Mouse (Mus musculus): ENCODE results near the gene Grk4. TPM values are rescaled to one million over a fixed set of nuclear protein-coding genes. Genes with fewer than 3 reads are reported as not detected.
"Not testable (repeated sequence)": the region's sequence is repeated elsewhere in the genome, so short reads cannot be mapped to it uniquely, and the experiment has no call there.

Grk4 gene
- polyA plus RNA-seq, 1 experiment from 2014 or later, result 1.8 TPM

GRCm38 (mm10) chr5:34654881-34655280 is 5.3 kb upstream of the Grk4 start:
- H3K9me3 ChIP-seq, result no peaks in the 10 kb centered on the region
- H3K9ac ChIP-seq, result no peak overlapping the region
- H3K4me3 ChIP-seq (replicated peaks), result no peak overlapping the region
- H3K27me3 ChIP-seq (replicated peaks), result no peaks in the 10 kb centered on the region
- H3K36me3 ChIP-seq, result peaks cover 46% of the 10 kb centered on the region
- H3K4me2 ChIP-seq, result no peak overlapping the region
- peaks cover 3% of the 10 kb centered on the region for H3K4me1 ChIP-seq
- ATAC-seq (ENCODE audit: insufficient read depth, low FRiP score, low read depth), result no peak
- 83% methylated on average over 9 of the region's 9 CpGs for WGBS
- no peak overlapping the region for H3K27ac ChIP-seq

GRCm38 (mm10) chr5:34657556-34657955 is 2.6 kb upstream of the Grk4 start:
- no peaks in the 10 kb centered on the region for H3K9me3 ChIP-seq
- no peak overlapping the region for H3K4me2 ChIP-seq
- no peak overlapping the region for H3K27ac ChIP-seq
- no peaks in the 10 kb centered on the region for H3K27me3 ChIP-seq (replicated peaks)
- ATAC-seq (ENCODE audit: insufficient read depth, low FRiP score, low read depth), result no peak
- no peak overlapping the region for H3K9ac ChIP-seq
- no peak overlapping the region for H3K4me3 ChIP-seq (replicated peaks)
- 87% methylated on average over 8 of the region's 8 CpGs for WGBS
- H3K36me3 ChIP-seq, result peaks cover 25% of the 10 kb centered on the region
- peaks cover 3% of the 10 kb centered on the region for H3K4me1 ChIP-seq

- Histone ChIP-seq H3K4me3 (replicated peaks) (peak overlapping the region; percentile 72), H3K4me1 (peaks cover 3% of the 10 kb centered on the region), H3K4me2 (peak overlapping the region; percentile 68), H3K9ac (peak overlapping the region; percentile 27), H3K9me3 (no peaks in the 10 kb centered on the region), H3K27me3 (replicated peaks) (no peaks in the 10 kb centered on the region), H3K27ac (peak overlapping the region; percentile 84), H3K36me3 (peaks cover 5% of the 10 kb centered on the region; the same call in 1 of the 2 replicates)
- no peak for ATAC-seq (ENCODE audit: insufficient read depth, low FRiP score, low read depth)
- WGBS, result under 1% methylated on average over 57 of the region's 57 CpGs
These were observed 482 bp downstream of the Grk4 start for GRCm38 (mm10) chr5:34660591-34661130.

- H3K4me3 ChIP-seq (replicated peaks), result peak overlapping the region; percentile 72; the same call in 1 of the 2 replicates
- 76% methylated on average over 4 of the region's 4 CpGs for WGBS
These were observed 1.7 kb downstream of the Grk4 start for GRCm38 (mm10) chr5:34661909-34662308.

GRCm38 (mm10) chr5:34663231-34663630 is 3.1 kb downstream of the Grk4 start:
- WGBS, result 90% methylated on average over 2 of the region's 2 CpGs
- Histone ChIP-seq H3K36me3 (no peaks in the 10 kb centered on the region), H3K9me3 (no peaks in the 10 kb centered on the region)

More at GRCm38 (mm10) chr5:34661909-34662308, 1.7 kb downstream of the Grk4 start:
- Histone ChIP-seq H3K9me3 (no peaks in the 10 kb centered on the region), H3K27ac (no peak overlapping the region), H3K27me3 (replicated peaks) (no peaks in the 10 kb centered on the region), H3K36me3 (no peaks in the 10 kb centered on the region), H3K9ac (no peak overlapping the region), H3K4me2 (no peak overlapping the region), H3K4me1 (peaks cover 3% of the 10 kb centered on the region)
- ATAC-seq (ENCODE audit: insufficient read depth, low FRiP score, low read depth), result no peak

GRCm38 (mm10) chr5:34669493-34669892 is 9.3 kb downstream of the Grk4 start:
- no peaks in the 10 kb centered on the region for H3K36me3 ChIP-seq
- 75% methylated on average over 2 of the region's 2 CpGs for WGBS

More at GRCm38 (mm10) chr5:34663231-34663630, 3.1 kb downstream of the Grk4 start:
- H3K4me2 ChIP-seq, result no peak overlapping the region
- peaks cover 3% of the 10 kb centered on the region for H3K4me1 ChIP-seq
- ATAC-seq (ENCODE audit: insufficient read depth, low FRiP score, low read depth), result no peak
- H3K27ac ChIP-seq, result no peak overlapping the region
- no peak overlapping the region for H3K4me3 ChIP-seq (replicated peaks)
- no peaks in the 10 kb centered on the region for H3K27me3 ChIP-seq (replicated peaks)
- H3K9ac ChIP-seq, result no peak overlapping the region

GRCm38 (mm10) chr5:34670280-34670679 is 10.1 kb downstream of the Grk4 start:
- no peaks in the 10 kb centered on the region for H3K36me3 ChIP-seq
- no peak overlapping the region for H3K4me3 ChIP-seq (replicated peaks)
- no peaks in the 10 kb centered on the region for H3K27me3 ChIP-seq (replicated peaks)
- no peak overlapping the region for H3K4me2 ChIP-seq
- no peak for ATAC-seq (ENCODE audit: insufficient read depth, low FRiP score, low read depth)
- no peak overlapping the region for H3K27ac ChIP-seq
- 82% methylated on average over 4 of the region's 4 CpGs for WGBS
- H3K4me1 ChIP-seq, result no peaks in the 10 kb centered on the region
- H3K9ac ChIP-seq, result no peak overlapping the region
- H3K9me3 ChIP-seq, result no peaks in the 10 kb centered on the region

More at GRCm38 (mm10) chr5:34669493-34669892, 9.3 kb downstream of the Grk4 start:
- H3K4me1 ChIP-seq, result no peaks in the 10 kb centered on the region
- ATAC-seq (ENCODE audit: insufficient read depth, low FRiP score, low read depth), result no peak
- H3K27ac ChIP-seq, result no peak overlapping the region
- H3K4me3 ChIP-seq (replicated peaks), result no peak overlapping the region
- H3K4me2 ChIP-seq, result no peak overlapping the region
- H3K27me3 ChIP-seq (replicated peaks), result no peaks in the 10 kb centered on the region
- H3K9me3 ChIP-seq, result no peaks in the 10 kb centered on the region
- no peak overlapping the region for H3K9ac ChIP-seq

- Histone ChIP-seq H3K4me3 (replicated peaks) (no peak overlapping the region), H3K4me1 (no peaks in the 10 kb centered on the region), H3K27me3 (replicated peaks) (no peaks in the 10 kb centered on the region), H3K9me3 (no peaks in the 10 kb centered on the region), H3K36me3 (no peaks in the 10 kb centered on the region), H3K27ac (no peak overlapping the region), H3K4me2 (no peak overlapping the region), H3K9ac (no peak overlapping the region)
- no peak for ATAC-seq (ENCODE audit: insufficient read depth, low FRiP score, low read depth)
- WGBS, result 85% methylated on average over 1 of the region's 1 CpGs
These were observed 29.7 kb downstream of the Grk4 start for GRCm38 (mm10) chr5:34689868-34690267.

- Histone ChIP-seq H3K4me3 (replicated peaks) (no peak overlapping the region), H3K27me3 (replicated peaks) (no peaks in the 10 kb centered on the region), H3K4me2 (no peak overlapping the region), H3K4me1 (no peaks in the 10 kb centered on the region), H3K9me3 (no peaks in the 10 kb centered on the region), H3K9ac (no peak overlapping the region), H3K36me3 (no peaks in the 10 kb centered on the region), H3K27ac (no peak overlapping the region)
- 63% methylated on average over 2 of the region's 2 CpGs for WGBS
- no peak for ATAC-seq (ENCODE audit: insufficient read depth, low FRiP score, low read depth)
These were observed 32.6 kb downstream of the Grk4 start for GRCm38 (mm10) chr5:34692782-34693181.

- 68% methylated on average over 5 of the region's 5 CpGs for WGBS
- Histone ChIP-seq H3K27ac (no peak overlapping the region), H3K27me3 (replicated peaks) (no peaks in the 10 kb centered on the region), H3K4me3 (replicated peaks) (no peak overlapping the region), H3K4me1 (no peaks in the 10 kb centered on the region), H3K9ac (no peak overlapping the region), H3K4me2 (no peak overlapping the region), H3K9me3 (no peaks in the 10 kb centered on the region), H3K36me3 (no peaks in the 10 kb centered on the region)
- ATAC-seq (ENCODE audit: insufficient read depth, low FRiP score, low read depth), result no peak
These were observed 35.3 kb downstream of the Grk4 start for GRCm38 (mm10) chr5:34695521-34695920.

- Histone ChIP-seq H3K4me1 (no peaks in the 10 kb centered on the region), H3K9ac (no peak overlapping the region), H3K27ac (no peak overlapping the region), H3K4me3 (replicated peaks) (no peak overlapping the region), H3K4me2 (no peak overlapping the region), H3K36me3 (no peaks in the 10 kb centered on the region), H3K27me3 (replicated peaks) (no peaks in the 10 kb centered on the region), H3K9me3 (no peaks in the 10 kb centered on the region)
- no peak for ATAC-seq (ENCODE audit: insufficient read depth, low FRiP score, low read depth)
- 89% methylated on average over 1 of the region's 1 CpGs for whole genome bisulfite sequencing
These were observed 48.3 kb downstream of the Grk4 start for GRCm38 (mm10) chr5:34708436-34708835.

GRCm38 (mm10) chr5:34714371-34714770 is 54.2 kb downstream of the Grk4 start:
- H3K9me3 ChIP-seq; H3K9ac ChIP-seq; H3K27me3 ChIP-seq (replicated peaks); H3K36me3 ChIP-seq; H3K4me2 ChIP-seq; H3K27ac ChIP-seq; ATAC-seq (ENCODE audit: insufficient read depth, low FRiP score, low read depth); H3K4me3 ChIP-seq (replicated peaks); H3K4me1 ChIP-seq: not testable (repeated sequence)
- WGBS, result 66% methylated on average over 3 of the region's 3 CpGs

- Histone ChIP-seq H3K4me3 (replicated peaks) (no peak overlapping the region), H3K9me3 (no peaks in the 10 kb centered on the region), H3K36me3 (no peaks in the 10 kb centered on the region), H3K9ac (no peak overlapping the region), H3K4me1 (no peaks in the 10 kb centered on the region), H3K27me3 (replicated peaks) (no peaks in the 10 kb centered on the region), H3K27ac (no peak overlapping the region), H3K4me2 (no peak overlapping the region)
- WGBS, result 78% methylated on average over 5 of the region's 5 CpGs
- ATAC-seq (ENCODE audit: insufficient read depth, low FRiP score, low read depth), result no peak
These were observed 54.6 kb downstream of the Grk4 start for GRCm38 (mm10) chr5:34714816-34715215.

Data from stomach, embryonic 15.5 days (tissue).